ENCODE assay signal across 8 mouse cellular contexts in genomic region chr5:142909576-142910278, GRCm38 (mm10). TPM values are rescaled to one million over a fixed set of nuclear protein-coding genes. Genes with fewer than 3 reads are reported as not detected.
DNase-seq lines count a peak whose midpoint lies in the region; ATAC-seq and TF ChIP-seq lines count a peak whose summit lies in the region.

No protein-coding gene starts in this region.

- H3K9me3 ChIP-seq in embryonic facial prominence, embryonic 14.5 days (ENCODE audit: control insufficient read depth, low read length), result no peaks in the 10 kb centered on the region
- no peaks in the 10 kb centered on the region for H3K9me3 ChIP-seq in hindbrain, embryonic 14.5 days (ENCODE audit: control insufficient read depth, low read length)

- peak overlapping the region; percentile 12; the same call in 1 of the 2 replicates for H3K4me2 ChIP-seq in embryonic facial prominence, embryonic 14.5 days (ENCODE audit: low read depth, low read length)
- no peak overlapping the region for H3K4me2 ChIP-seq in hindbrain, embryonic 14.5 days (replicated peaks)

- no peaks in the 10 kb centered on the region; the same call in 1 of the 2 replicates for H3K36me3 ChIP-seq in testis, adult 2 months (ENCODE audit: control insufficient read depth, insufficient read depth, low read length)
- peaks cover 10% of the 10 kb centered on the region for H3K36me3 ChIP-seq in embryonic facial prominence, embryonic 14.5 days (ENCODE audit: control insufficient read depth, insufficient read depth, low read length)
- peaks cover 9% of the 10 kb centered on the region for H3K36me3 ChIP-seq in hindbrain, embryonic 14.5 days (replicated peaks; ENCODE audit: control insufficient read depth, insufficient read depth)

- H3K4me1 ChIP-seq in testis, adult 2 months (ENCODE audit: control insufficient read depth, insufficient read depth, low read length), result peaks cover 20% of the 10 kb centered on the region
- H3K4me1 ChIP-seq in embryonic facial prominence, embryonic 14.5 days (ENCODE audit: control insufficient read depth, insufficient read depth, low read length), result peaks cover 31% of the 10 kb centered on the region
- peaks cover 27% of the 10 kb centered on the region for H3K4me1 ChIP-seq in hindbrain, embryonic 14.5 days (replicated peaks; ENCODE audit: control insufficient read depth, insufficient read depth, low read length)

- no peak for TF ChIP-seq CTCF in testis, adult 2 months (IDR thresholded peaks at IDR 0.05; ENCODE audit: control insufficient read depth, insufficient read depth, insufficient replicate concordance, low read depth, low read length)

- whole genome bisulfite sequencing in embryonic facial prominence, embryonic 14.5 days, result 42% methylated on average over 8 of the region's 8 CpGs
- WGBS in hindbrain, embryonic 14.5 days, result 72% methylated on average over 8 of the region's 8 CpGs

- ATAC-seq in embryonic facial prominence, embryonic 14.5 days (ENCODE audit: low read depth), result no peak
- ATAC-seq in hindbrain, embryonic 14.5 days (ENCODE audit: low FRiP score), result no peak
- ATAC-seq in monocyte, adult 5-6 weeks (replicated peaks; ENCODE audit: insufficient number of reproducible peaks, low FRiP score, low TSS enrichment, poor library complexity, severe bottlenecking), result 0 out of 2 replicates have a peak, but pooled peaks have one; percentile 8
- no peak for ATAC-seq in megakaryocyte-erythroid progenitor cell, adult 5-6 weeks (replicated peaks; ENCODE audit: low FRiP score, low TSS enrichment, poor library complexity, severe bottlenecking)

- H3K4me3 ChIP-seq in testis, adult 2 months (ENCODE audit: control insufficient read depth, low read depth, low read length), result no peak overlapping the region
- H3K4me3 ChIP-seq in embryonic facial prominence, embryonic 14.5 days (ENCODE audit: low read depth, low read length), result no peak overlapping the region
- H3K4me3 ChIP-seq in hindbrain, embryonic 14.5 days (replicated peaks; ENCODE audit: low read length), result no peak overlapping the region

- no peak for TF ChIP-seq POLR2A in testis, adult 2 months (IDR thresholded peaks at IDR 0.05; ENCODE audit: control insufficient read depth, low read depth, low read length)

- no peak for DNase-seq in testis, postnatal 10 days (ENCODE audit: low spot score)
- peak; percentile 44 for DNase-seq in embryonic facial prominence, embryonic 14.5 days (ENCODE audit: low spot score)
- no peak for DNase-seq in hindbrain, embryonic 14.5 days (ENCODE audit: low spot score)
- peak; percentile 57 for DNase-seq in liver
- DNase-seq in natural killer cell, adult 2 months (ENCODE audit: low spot score in 2 of 2), result no peak

- H3K9ac ChIP-seq in embryonic facial prominence, embryonic 14.5 days (ENCODE audit: low read depth, low read length), result peak overlapping the region; percentile 31
- no peak overlapping the region for H3K9ac ChIP-seq in hindbrain, embryonic 14.5 days

- peak overlapping the region; percentile 63 for H3K27ac ChIP-seq in testis, adult 2 months (ENCODE audit: control insufficient read depth, insufficient read depth, low read depth, low read length)
- H3K27ac ChIP-seq in embryonic facial prominence, embryonic 14.5 days (replicated peaks; ENCODE audit: low read depth, low read length), result peak overlapping the region; percentile 67
- H3K27ac ChIP-seq in hindbrain, embryonic 14.5 days, result peak overlapping the region; percentile 100; the same call in 1 of the 2 replicates

- H3K27me3 ChIP-seq in testis, adult 2 months (ENCODE audit: control insufficient read depth, insufficient read depth, low read length), result no peaks in the 10 kb centered on the region; the same call in 1 of the 2 replicates
- no peaks in the 10 kb centered on the region for H3K27me3 ChIP-seq in embryonic facial prominence, embryonic 14.5 days (replicated peaks; ENCODE audit: control insufficient read depth, insufficient read depth, low read length)
- no peaks in the 10 kb centered on the region for H3K27me3 ChIP-seq in hindbrain, embryonic 14.5 days (ENCODE audit: control insufficient read depth, insufficient read depth, low read length)

RNA-seq across cellular contexts. Expression of gene Actb, which starts 3.2 kb away (rescaled TPM):
- polyA plus RNA-seq in testis, adult 2 months (2012; rRNA removed), result 1,383 and 1,491 TPM in 2 replicates
- polyA plus RNA-seq in embryonic facial prominence, embryonic 14.5 days (2014; fragmentation: Nextera tagmentation; extraction: Ambion mirVana), result 12,527 and 12,883 TPM in 2 replicates
- 13,534 and 14,549 TPM in 2 replicates for polyA plus RNA-seq in hindbrain, embryonic 14.5 days (2014; fragmentation: Nextera tagmentation; extraction: Ambion mirVana)
- total RNA-seq in monocyte, adult 5-6 weeks (2017), result 6,587 to 7,071 TPM (median 6,776 TPM) in 3 replicates
- 1,959 and 3,523 TPM in 2 replicates for total RNA-seq in megakaryocyte-erythroid progenitor cell, adult 5-6 weeks (2014; fragmentation: Nextera tagmentation)
- 1,717 and 2,932 TPM in 2 replicates for total RNA-seq in megakaryocyte-erythroid progenitor cell, adult 5-6 weeks (2017)

RNA-seq across cellular contexts. Expression of gene Fbxl18, which starts 14.5 kb away (rescaled TPM):
- 8.5 and 8.9 TPM in 2 replicates for polyA plus RNA-seq in testis, adult 2 months (2012; rRNA removed)
- 9.2 and 9.4 TPM in 2 replicates for polyA plus RNA-seq in embryonic facial prominence, embryonic 14.5 days (2014; fragmentation: Nextera tagmentation; extraction: Ambion mirVana)
- 26.1 TPM in 2 replicates for polyA plus RNA-seq in hindbrain, embryonic 14.5 days (2014; fragmentation: Nextera tagmentation; extraction: Ambion mirVana)
- 1.6 to 3.6 TPM (median 2.3 TPM) in 3 replicates for total RNA-seq in monocyte, adult 5-6 weeks (2017)
- 7.7 and 7.8 TPM in 2 replicates for total RNA-seq in megakaryocyte-erythroid progenitor cell, adult 5-6 weeks (2014; fragmentation: Nextera tagmentation)
- 1.4 and 3.9 TPM in 2 replicates for total RNA-seq in megakaryocyte-erythroid progenitor cell, adult 5-6 weeks (2017)

RNA-seq across cellular contexts. Expression of gene Fscn1, which starts 50.4 kb away (rescaled TPM):
- 27.1 and 27.3 TPM in 2 replicates for polyA plus RNA-seq in testis, adult 2 months (2012; rRNA removed)
- 338 and 413 TPM in 2 replicates for polyA plus RNA-seq in embryonic facial prominence, embryonic 14.5 days (2014; fragmentation: Nextera tagmentation; extraction: Ambion mirVana)
- 459 and 508 TPM in 2 replicates for polyA plus RNA-seq in hindbrain, embryonic 14.5 days (2014; fragmentation: Nextera tagmentation; extraction: Ambion mirVana)
- total RNA-seq in monocyte, adult 5-6 weeks (2017), result 1.2 TPM in 1 of 3 replicates, not detected in the others
- total RNA-seq in megakaryocyte-erythroid progenitor cell, adult 5-6 weeks (2014; fragmentation: Nextera tagmentation), result 0.17 TPM in 1 of 2 replicates, not detected in the other
- 0.11 TPM in 1 of 2 replicates, not detected in the other for total RNA-seq in megakaryocyte-erythroid progenitor cell, adult 5-6 weeks (2017)

Comparison
In these comparisons a context has a peak if more than half of its experiments do, and no peak if none do; other contexts are left out.
1. DNase-seq: peak in embryonic facial prominence, embryonic 14.5 days (single experiment) and liver (single experiment); none in testis, postnatal 10 days (single experiment), hindbrain, embryonic 14.5 days (single experiment) and natural killer cell, adult 2 months (0 of 2).
2. RNA of gene Fscn1, which starts 50.4 kb away (polyA plus RNA-seq): 459 to 508 TPM in hindbrain, embryonic 14.5 days and 338 to 413 TPM in embryonic facial prominence, embryonic 14.5 days; 27.1 to 27.3 TPM in testis, adult 2 months; every median in the first group is over 10 times any median in the second.
3. Peak in every context shown above with its lines, with median percentiles within 50 percentile points of each other: H3K27ac ChIP-seq.